Mouse (Mus musculus): ENCODE data around the gene Senp2. TPM values are rescaled to one million over a fixed set of nuclear protein-coding genes. Genes with fewer than 3 reads are reported as not detected.

Gene Senp2
- total and polyA plus RNA-seq, 3 experiments = 31.7 to 54.7 TPM; not detected in 1

DNA sequence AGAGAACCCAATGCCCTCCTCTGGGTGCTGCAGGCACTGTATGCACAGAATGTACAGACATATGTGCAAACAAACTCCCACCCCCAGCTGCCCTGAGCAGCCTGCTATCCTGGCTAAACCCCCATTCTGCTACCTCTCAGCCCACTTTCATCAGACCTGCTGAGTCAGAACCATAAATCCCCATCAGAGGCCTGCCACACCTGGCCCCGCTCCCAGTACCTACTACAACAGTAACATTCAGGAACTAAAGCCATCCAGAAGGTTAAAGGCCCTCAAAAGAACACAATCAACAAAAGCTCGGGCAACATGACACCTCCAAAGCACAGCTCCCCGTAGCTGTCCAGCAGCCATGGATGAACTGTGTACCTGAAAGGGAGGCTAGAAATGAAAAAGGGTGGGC is 7.7 kb upstream of the Senp2 start:
- H3K9me3 ChIP-seq (replicated peaks; ENCODE audit: insufficient read depth, low read length) = no peaks in the 10 kb centered on the region
- no peak overlapping the region for H3K9ac ChIP-seq (ENCODE audit: control insufficient read depth, low read depth, low read length, poor library complexity, severe bottlenecking)
- TF ChIP-seq MYB (IDR thresholded peaks at IDR 0.05; ENCODE audit: low read depth, low read length) = no peak
- no peak for TF ChIP-seq MAX (IDR thresholded peaks at IDR 0.05; ENCODE audit: low read length)
- TF ChIP-seq UBTF (IDR thresholded peaks at IDR 0.05; ENCODE audit: borderline replicate concordance, insufficient read depth, low read depth, low read length) = no peak
- TF ChIP-seq MYC (IDR thresholded peaks at IDR 0.05; ENCODE audit: low read depth, low read length) = no peak
- no peak for TF ChIP-seq RCOR1 (IDR thresholded peaks at IDR 0.05; ENCODE audit: low read depth, low read length)
- TF ChIP-seq E2F4 (IDR thresholded peaks at IDR 0.05; ENCODE audit: borderline replicate concordance, low read depth, low read length) = no peak
- no peak for TF ChIP-seq MXI1 (IDR thresholded peaks at IDR 0.05; ENCODE audit: low read depth, low read length)
- peaks cover 5 to 10% of the 10 kb centered on the region in 2 experiments for H3K4me1 ChIP-seq (ENCODE audit: control insufficient read depth in 1 of 2, insufficient read depth in 2 of 2, low read length in 2 of 2)
- no peak overlapping the region for H3K4me3 ChIP-seq (ENCODE audit: control insufficient read depth in 1 of 2, insufficient read depth in 1 of 2, low read depth in 2 of 2, low read length in 2 of 2)
- peaks cover 0 to 11% of the 10 kb centered on the region in 2 experiments; a peak in 2 of 4 replicates for H3K36me3 ChIP-seq (ENCODE audit: control insufficient read depth in 1 of 2, insufficient read depth in 2 of 2, low read length in 2 of 2)
- H3K27ac ChIP-seq (ENCODE audit: control insufficient read depth, low read depth, low read length) = no peak overlapping the region
- no peaks in the 10 kb centered on the region for H3K79me2 ChIP-seq (ENCODE audit: control insufficient read depth, insufficient read depth, low read length, poor library complexity)
- DNase-seq (ENCODE audit: low read depth, low spot score) = no peak
- peaks cover 3 to 4% of the 10 kb centered on the region in 2 experiments; a peak in 3 of 4 replicates for H3K27me3 ChIP-seq (ENCODE audit: control insufficient read depth in 1 of 2, insufficient read depth in 2 of 2, low read length in 2 of 2)

GRCm38 (mm10) chr16:22009596-22009995 is 312 bp downstream of the Senp2 start:
- Histone ChIP-seq H3K4me3 (ENCODE audit: control insufficient read depth in 1 of 2, insufficient read depth in 1 of 2, low read depth in 2 of 2, low read length in 2 of 2) (peak overlapping the region; percentile 82 to 96), H3K79me2 (ENCODE audit: control insufficient read depth, insufficient read depth, low read length, poor library complexity) (peaks cover 28% of the 10 kb centered on the region), H3K36me3 (ENCODE audit: control insufficient read depth in 1 of 2, insufficient read depth in 2 of 2, low read length in 2 of 2) (peaks cover 4 to 23% of the 10 kb centered on the region in 2 experiments; a peak in 2 of 4 replicates), H3K27ac (ENCODE audit: control insufficient read depth, low read depth, low read length) (peak overlapping the region; percentile 6), H3K27me3 (ENCODE audit: control insufficient read depth in 1 of 2, insufficient read depth in 2 of 2, low read length in 2 of 2) (peaks cover 0 to 1% of the 10 kb centered on the region in 2 experiments; a peak in 1 of 4 replicates), H3K9ac (ENCODE audit: control insufficient read depth, low read depth, low read length, poor library complexity, severe bottlenecking) (peak overlapping the region; percentile 90), H3K4me1 (ENCODE audit: control insufficient read depth in 1 of 2, insufficient read depth in 2 of 2, low read length in 2 of 2) (peaks cover 7% of the 10 kb centered on the region in 2 experiments; a peak in 3 of 4 replicates), H3K9me3 (replicated peaks; ENCODE audit: insufficient read depth, low read length) (no peaks in the 10 kb centered on the region)
- DNase-seq (ENCODE audit: low read depth, low spot score) = peak; percentile 62
- TF ChIP-seq POLR2AphosphoS5 (IDR thresholded peaks at IDR 0.05; ENCODE audit: borderline replicate concordance, low read depth, low read length) (no peak), CTCF (IDR thresholded peaks at IDR 0.05 in 2 of 3, conservative IDR thresholded peaks at IDR 0.05 in 1 of 3; ENCODE audit: control insufficient read depth in 1 of 3, insufficient read depth in 1 of 3, low read depth in 2 of 3, low read length in 3 of 3, poor library complexity in 1 of 3, severe bottlenecking in 1 of 3) (no peak), POLR2A (IDR thresholded peaks at IDR 0.05; ENCODE audit: control insufficient read depth in 1 of 2, insufficient read depth in 1 of 2, low read depth in 1 of 2, low read length in 2 of 2, poor library complexity in 1 of 2) (0 out of 4 replicates have a peak, but pooled peaks of 1 of the 2 experiments have one; percentile 9), UBTF (IDR thresholded peaks at IDR 0.05; ENCODE audit: borderline replicate concordance, insufficient read depth, low read depth, low read length) (0 out of 2 replicates have a peak, but pooled peaks have one; percentile 44)

DNA sequence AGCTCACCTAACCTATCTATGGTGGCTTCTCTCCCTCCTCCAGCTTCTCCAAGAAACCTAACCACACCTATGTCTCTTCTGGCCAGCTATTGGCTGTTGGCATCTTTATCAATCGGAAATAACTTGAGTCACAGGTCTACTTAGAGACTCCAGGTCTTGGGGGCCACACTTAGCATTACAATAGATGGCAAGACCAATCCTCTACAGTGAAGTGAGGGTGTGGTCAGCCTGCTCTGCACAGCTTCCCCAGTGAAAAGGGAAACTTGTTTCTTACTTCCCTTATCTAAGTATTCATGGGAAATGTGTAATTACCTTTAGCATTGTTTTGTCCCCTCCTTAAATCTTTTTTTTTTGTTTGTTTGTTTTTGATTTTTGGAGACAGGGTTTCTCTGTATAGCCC is 6.3 kb downstream of the Senp2 start:
- H3K36me3 ChIP-seq (ENCODE audit: control insufficient read depth in 1 of 2, insufficient read depth in 2 of 2, low read length in 2 of 2) = peaks cover 12 to 28% of the 10 kb centered on the region in 2 experiments
- H3K27ac ChIP-seq (ENCODE audit: control insufficient read depth, low read depth, low read length) = no peak overlapping the region
- H3K4me1 ChIP-seq (ENCODE audit: control insufficient read depth in 1 of 2, insufficient read depth in 2 of 2, low read length in 2 of 2) = peaks cover 8 to 9% of the 10 kb centered on the region in 2 experiments; a peak in 3 of 4 replicates
- TF ChIP-seq ELF1 (IDR thresholded peaks at IDR 0.05; ENCODE audit: low read depth, low read length) = no peak
- no peak for TF ChIP-seq MYC (IDR thresholded peaks at IDR 0.05; ENCODE audit: low read depth, low read length)
- no peak for TF ChIP-seq HCFC1 (IDR thresholded peaks at IDR 0.05; ENCODE audit: low read depth, low read length)
- TF ChIP-seq RCOR1 (IDR thresholded peaks at IDR 0.05; ENCODE audit: low read depth, low read length) = no peak
- no peak for TF ChIP-seq GATA1 (IDR thresholded peaks at IDR 0.05; ENCODE audit: low read depth, low read length)
- no peak for TF ChIP-seq POLR2AphosphoS2 (IDR thresholded peaks at IDR 0.05; ENCODE audit: low read length)
- no peak for TF ChIP-seq EP300 (IDR thresholded peaks at IDR 0.05; ENCODE audit: low read depth in 1 of 2, low read length in 2 of 2)
- no peak for TF ChIP-seq CHD2 (IDR thresholded peaks at IDR 0.05; ENCODE audit: low read length)
- TF ChIP-seq POLR2AphosphoS5 (IDR thresholded peaks at IDR 0.05; ENCODE audit: borderline replicate concordance, low read depth, low read length) = no peak
- TF ChIP-seq ZMIZ1 (IDR thresholded peaks at IDR 0.05; ENCODE audit: low read depth, low read length) = no peak
- no peak for TF ChIP-seq CHD1 (IDR thresholded peaks at IDR 0.05; ENCODE audit: low read depth, low read length)
- TF ChIP-seq KAT2A (conservative IDR thresholded peaks at IDR 0.05; ENCODE audit: low read depth, low read length) = no peak
- TF ChIP-seq E2F4 (IDR thresholded peaks at IDR 0.05; ENCODE audit: borderline replicate concordance, low read depth, low read length) = no peak
- TF ChIP-seq MAFK (IDR thresholded peaks at IDR 0.05; ENCODE audit: borderline replicate concordance, low read depth, low read length) = no peak
- no peak for TF ChIP-seq SIN3A (IDR thresholded peaks at IDR 0.05; ENCODE audit: low read length)
- no peak for TF ChIP-seq ZKSCAN1 (IDR thresholded peaks at IDR 0.05; ENCODE audit: low read depth, low read length)
- TF ChIP-seq USF2 (IDR thresholded peaks at IDR 0.05; ENCODE audit: borderline replicate concordance in 1 of 2, insufficient read depth in 1 of 2, low read depth in 1 of 2, low read length in 2 of 2) = no peak
- TF ChIP-seq USF1 (IDR thresholded peaks at IDR 0.05; ENCODE audit: low read depth, low read length) = no peak
- no peak for TF ChIP-seq MXI1 (IDR thresholded peaks at IDR 0.05; ENCODE audit: low read depth, low read length)
- H3K79me2 ChIP-seq (ENCODE audit: control insufficient read depth, insufficient read depth, low read length, poor library complexity) = peaks cover 19% of the 10 kb centered on the region
- no peaks in the 10 kb centered on the region for H3K27me3 ChIP-seq (ENCODE audit: control insufficient read depth in 1 of 2, insufficient read depth in 2 of 2, low read length in 2 of 2)
- no peak overlapping the region for H3K9ac ChIP-seq (ENCODE audit: control insufficient read depth, low read depth, low read length, poor library complexity, severe bottlenecking)
- H3K9me3 ChIP-seq (replicated peaks; ENCODE audit: insufficient read depth, low read length) = no peaks in the 10 kb centered on the region
- H3K4me3 ChIP-seq (ENCODE audit: control insufficient read depth in 1 of 2, insufficient read depth in 1 of 2, low read depth in 2 of 2, low read length in 2 of 2) = no peak overlapping the region
- DNase-seq (ENCODE audit: low read depth, low spot score) = peak; percentile 66
